Mouse (Mus musculus) liver, embryonic 14.5 days (tissue): ENCODE measurements around the gene Zfp286.

Experiments used
- CTCF ChIP-seq: IDR thresholded peaks from 2 replicates; pipeline ENCODE4 v1.5.1; 2016; ENCODE audit warnings: antibody characterized with exemption, low read depth, control low read depth
- EP300 ChIP-seq: IDR thresholded peaks from 2 replicates; pipeline ENCODE4 v1.6.1; 2016; ENCODE audit warnings: antibody characterized with exemption, low read depth

DNA sequence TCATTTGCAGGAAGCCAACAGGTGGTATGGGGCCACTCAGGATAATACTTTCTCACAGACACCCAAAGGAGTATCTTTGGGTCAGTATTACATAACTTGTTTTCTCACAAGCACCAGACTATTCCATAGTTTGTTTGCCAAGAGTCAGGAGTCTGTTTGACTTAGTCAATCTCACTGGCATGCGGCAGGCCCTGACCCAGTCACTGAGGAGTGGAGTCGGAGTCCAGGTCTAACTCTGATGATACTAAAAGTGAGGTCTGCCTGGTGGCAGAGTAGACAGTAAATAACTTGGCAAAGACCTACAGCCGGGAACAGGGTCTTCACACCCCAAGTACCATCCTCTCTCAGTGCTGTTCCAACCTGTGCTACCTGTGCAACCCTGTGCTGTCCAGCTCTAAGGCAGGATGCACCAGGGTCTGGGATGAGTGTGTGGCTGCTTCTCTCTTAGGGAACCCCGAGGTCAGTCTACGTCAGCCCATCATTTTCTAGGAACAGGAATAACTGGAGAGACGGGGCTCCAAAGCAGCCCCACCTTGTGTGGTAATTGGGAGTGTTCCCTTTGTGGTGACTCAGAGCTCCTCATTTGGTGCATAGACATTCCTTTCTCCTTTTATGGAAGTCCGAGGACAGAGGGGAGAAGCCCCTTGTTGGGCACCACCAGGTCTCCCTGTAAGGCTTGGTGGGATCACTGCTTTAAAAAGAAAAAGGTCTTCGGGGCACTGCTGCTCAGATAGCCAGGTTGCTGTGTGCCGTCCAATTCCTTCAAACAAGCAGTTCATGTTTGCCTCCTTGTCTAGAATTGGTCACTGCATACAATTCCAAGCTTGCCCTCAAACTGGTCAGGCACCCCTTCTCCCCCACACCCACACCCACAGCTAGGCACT is 36.2 kb upstream of the Zfp286 start:
- TF ChIP-seq CTCF, result no peak
- TF ChIP-seq EP300, result no peak
